Mouse (Mus musculus) forebrain, embryonic 12.5 days (tissue): ENCODE results near the gene Zfp93. TPM values are rescaled to one million over a fixed set of nuclear protein-coding genes. Genes with fewer than 3 reads are reported as not detected.

Experiments
- ATAC-seq: fragments of 200-750 bp; cut with Nextera tagmentation; 2 replicates; pipeline ENCODE4 v1.8.0; 2017; ENCODE audit warnings: moderate TSS enrichment; ENCODE audit not compliant: low FRiP score
- H3K27ac ChIP-seq: fragments of 300-500 bp; sonication (generic); 2 replicates; pipeline ENCODE4 v1.5.1; 2016; ENCODE audit warnings: mild to moderate bottlenecking
- H3K27me3 ChIP-seq: fragments of 300-500 bp; sonication (generic); 2 replicates; pipeline ENCODE4 v1.6.1; 2016; ENCODE audit warnings: mild to moderate bottlenecking
- H3K36me3 ChIP-seq: fragments of 300-500 bp; sonication (generic); replicated peaks from 2 replicates; pipeline ENCODE4 v1.6.1; 2016; ENCODE audit warnings: mild to moderate bottlenecking
- H3K4me1 ChIP-seq: fragments of 300-500 bp; sonication (generic); 2 replicates; pipeline ENCODE4 v1.6.1; 2016
- H3K4me2 ChIP-seq: fragments of 300-500 bp; sonication (generic); 2 replicates; pipeline ENCODE4 v1.6.1; 2016; ENCODE audit warnings: mild to moderate bottlenecking, moderate library complexity
- H3K4me3 ChIP-seq: fragments of 300-500 bp; sonication (generic); replicated peaks from 2 replicates; pipeline ENCODE4 v1.5.1; 2016; ENCODE audit warnings: mild to moderate bottlenecking
- H3K9ac ChIP-seq: fragments of 300-500 bp; sonication (generic); 2 replicates; pipeline ENCODE4 v1.6.1; 2016; ENCODE audit warnings: mild to moderate bottlenecking
- H3K9me3 ChIP-seq: fragments of 300-500 bp; sonication (generic); 2 replicates; pipeline ENCODE4 v1.6.1; 2016
- WGBS: fragments of 180-500 bp; shearing (Covaris S2); methylation state at CpG from one replicate; pipeline ENCODE4 v1.1.7; 2016; 5-methylcytosine and 5-hydroxymethylcytosine counted together
- polyA plus RNA-seq: library from polyadenylated mRNA; unstranded; fragments of >200 nt; fragmentation: Nextera tagmentation; extraction: Ambion mirVana; gene quantifications from 2 replicates; pipeline ENCODE4 v1.2.1, GENCODE M21; 2016

The Zfp93 gene
- polyA plus RNA-seq, result 7.6 and 7.7 TPM in 2 replicates

- H3K9me3 ChIP-seq, result no peaks in the 10 kb centered on the region
- peak; percentile 93 for ATAC-seq
- H3K9ac ChIP-seq, result peak within 1 kb of the TSS; percentile 77
- H3K27ac ChIP-seq, result peak within 1 kb of the TSS; percentile 77
- peaks cover 19% of the 10 kb centered on the region for H3K36me3 ChIP-seq
- H3K4me3 ChIP-seq, result peak within 1 kb of the TSS; percentile 61
- WGBS, result under 1% methylated on average over 12 of the region's 12 CpGs
- H3K4me2 ChIP-seq, result peak within 1 kb of the TSS; percentile 72
- peaks cover 9% of the 10 kb centered on the region; the same call in 1 of the 2 replicates for H3K4me1 ChIP-seq
- H3K27me3 ChIP-seq, result no peaks in the 10 kb centered on the region
Observed at GRCm38 (mm10) chr7:24270288-24270672, at the start of gene Zfp93. Gene Zfp93 (plus strand): TSS chr7:24270420.

- ATAC-seq, result peak; percentile 91
- 6% methylated on average over 28 of the region's 28 CpGs for whole genome bisulfite sequencing
- no peak within 1 kb of the TSS for H3K27ac ChIP-seq
- H3K4me3 ChIP-seq, result peak within 1 kb of the TSS; percentile 71
- H3K9me3 ChIP-seq, result no peaks in the 10 kb centered on the region
- peak within 1 kb of the TSS; percentile 62 for H3K4me2 ChIP-seq
- peaks cover 6% of the 10 kb centered on the region for H3K4me1 ChIP-seq
- H3K36me3 ChIP-seq, result peaks cover under 1% of the 10 kb centered on the region; the same call in 1 of the 2 replicates
- 0 out of 2 replicates have a peak, but pooled peaks cover 4% of the 10 kb centered on the region for H3K27me3 ChIP-seq
- peak within 1 kb of the TSS; percentile 66 for H3K9ac ChIP-seq
Observed at GRCm38 (mm10) chr7:24237040-24237791, 33.0 kb upstream of the Zfp93 start, which contains the start of gene Zfp109. Gene Zfp109 (minus strand): TSS chr7:24237560.

GRCm38 (mm10) chr7:24253779-24254615 lies 16.2 kb upstream of the Zfp93 start:
- Histone ChIP-seq H3K27me3 (no peaks in the 10 kb centered on the region), H3K4me3 (peak overlapping the region; percentile 42), H3K9ac (no peak overlapping the region; the same call in 1 of the 2 replicates), H3K4me1 (peaks cover 10% of the 10 kb centered on the region), H3K27ac (no peak overlapping the region), H3K36me3 (no peaks in the 10 kb centered on the region), H3K9me3 (no peaks in the 10 kb centered on the region), H3K4me2 (peak overlapping the region; percentile 50)
- ATAC-seq, result peak; percentile 58
- 65% methylated on average over 9 of the region's 9 CpGs for WGBS

- H3K9me3 ChIP-seq, result no peaks in the 10 kb centered on the region
- H3K36me3 ChIP-seq, result no peaks in the 10 kb centered on the region
- WGBS, result 24% methylated on average over 21 of the region's 21 CpGs
- ATAC-seq, result peak; percentile 93
- peaks cover 10% of the 10 kb centered on the region for H3K4me1 ChIP-seq
- peak within 1 kb of the TSS; percentile 42 for H3K4me3 ChIP-seq
- H3K27me3 ChIP-seq, result no peaks in the 10 kb centered on the region
- H3K9ac ChIP-seq, result peak within 1 kb of the TSS; percentile 48
- peak within 1 kb of the TSS; percentile 50 for H3K4me2 ChIP-seq
- peak within 1 kb of the TSS; percentile 10; the same call in 1 of the 2 replicates for H3K27ac ChIP-seq
Observed at GRCm38 (mm10) chr7:24254633-24255474, 15.4 kb upstream of the Zfp93 start, which contains the start of gene Zfp108. Gene Zfp108 (plus strand): TSS chr7:24254794.

- peaks cover 7% of the 10 kb centered on the region for H3K4me1 ChIP-seq
- 91% methylated on average over 13 of the region's 13 CpGs for WGBS
Observed at GRCm38 (mm10) chr7:24259306-24259999, 10.8 kb upstream of the Zfp93 start.

GRCm38 (mm10) chr7:24260000-24260312 lies 10.3 kb upstream of the Zfp93 start:
- no peak for ATAC-seq
- Histone ChIP-seq H3K9ac (no peak overlapping the region), H3K27ac (no peak overlapping the region), H3K4me1 (peaks cover 5% of the 10 kb centered on the region), H3K4me3 (no peak overlapping the region), H3K36me3 (peaks cover 20% of the 10 kb centered on the region), H3K27me3 (no peaks in the 10 kb centered on the region), H3K4me2 (no peak overlapping the region), H3K9me3 (no peaks in the 10 kb centered on the region)
- WGBS, result 91% methylated on average over 4 of the region's 4 CpGs

More at GRCm38 (mm10) chr7:24259306-24259999, 10.8 kb upstream of the Zfp93 start:
- no peak overlapping the region for H3K4me2 ChIP-seq
- peaks cover 20% of the 10 kb centered on the region for H3K36me3 ChIP-seq
- H3K9ac ChIP-seq, result no peak overlapping the region
- ATAC-seq, result no peak
- H3K9me3 ChIP-seq, result no peaks in the 10 kb centered on the region
- no peak overlapping the region for H3K27ac ChIP-seq
- no peaks in the 10 kb centered on the region for H3K27me3 ChIP-seq
- no peak overlapping the region for H3K4me3 ChIP-seq

- 67% methylated on average over 24 of the region's 24 CpGs for WGBS
- H3K36me3 ChIP-seq, result peaks cover 1% of the 10 kb centered on the region
- H3K4me1 ChIP-seq, result peaks cover 9% of the 10 kb centered on the region; the same call in 1 of the 2 replicates
- H3K4me3 ChIP-seq, result no peak overlapping the region
- no peak overlapping the region for H3K9ac ChIP-seq
- peak overlapping the region; percentile 13; the same call in 1 of the 2 replicates for H3K27ac ChIP-seq
- H3K4me2 ChIP-seq, result no peak overlapping the region
- no peaks in the 10 kb centered on the region for H3K9me3 ChIP-seq
- ATAC-seq, result no peak
- H3K27me3 ChIP-seq, result no peaks in the 10 kb centered on the region
Observed at GRCm38 (mm10) chr7:24268176-24269155, 1.8 kb upstream of the Zfp93 start.

GRCm38 (mm10) chr7:24269256-24269655 lies 964 bp upstream of the Zfp93 start:
- H3K4me1 ChIP-seq, result peaks cover 9% of the 10 kb centered on the region; the same call in 1 of the 2 replicates
- no peak for ATAC-seq
- H3K9ac ChIP-seq, result no peak overlapping the region
- no peak overlapping the region for H3K27ac ChIP-seq
- H3K4me2 ChIP-seq, result peak overlapping the region; percentile 72; the same call in 1 of the 2 replicates
- peaks cover 9% of the 10 kb centered on the region for H3K36me3 ChIP-seq
- no peaks in the 10 kb centered on the region for H3K9me3 ChIP-seq
- no peak overlapping the region for H3K4me3 ChIP-seq
- WGBS, result 83% methylated on average over 3 of the region's 3 CpGs
- H3K27me3 ChIP-seq, result no peaks in the 10 kb centered on the region

GRCm38 (mm10) chr7:24269667-24270287 lies 443 bp upstream of the Zfp93 start:
- Histone ChIP-seq H3K27ac (no peak overlapping the region), H3K9me3 (no peaks in the 10 kb centered on the region), H3K4me1 (peaks cover 9% of the 10 kb centered on the region; the same call in 1 of the 2 replicates), H3K36me3 (peaks cover 14% of the 10 kb centered on the region), H3K4me3 (peak overlapping the region; percentile 61), H3K27me3 (no peaks in the 10 kb centered on the region), H3K9ac (peak overlapping the region; percentile 77; the same call in 1 of the 2 replicates), H3K4me2 (peak overlapping the region; percentile 72)
- ATAC-seq, result peak; percentile 49; the same call in 1 of the 2 replicates
- WGBS, result 35% methylated on average over 7 of the region's 7 CpGs

- peaks cover 9% of the 10 kb centered on the region; the same call in 1 of the 2 replicates for H3K4me1 ChIP-seq
- no peaks in the 10 kb centered on the region for H3K27me3 ChIP-seq
- H3K4me3 ChIP-seq, result no peak overlapping the region; the same call in 1 of the 2 replicates
- peaks cover 28% of the 10 kb centered on the region for H3K36me3 ChIP-seq
- no peak for ATAC-seq
- WGBS, result 96% methylated on average over 6 of the region's 6 CpGs
- H3K9me3 ChIP-seq, result no peaks in the 10 kb centered on the region
- no peak overlapping the region for H3K4me2 ChIP-seq
- no peak overlapping the region for H3K9ac ChIP-seq
- no peak overlapping the region for H3K27ac ChIP-seq
Observed at GRCm38 (mm10) chr7:24271191-24271590, 971 bp downstream of the Zfp93 start.
